Mouse (Mus musculus) small intestine, adult 2 months (tissue): ENCODE measurements around the gene Atxn10.

ENCODE experiments used
- CTCF ChIP-seq: fragments of 200-500 bp; IDR thresholded peaks from 2 replicates; pipeline ENCODE4 v1.5.1; 2012; ENCODE audit warnings: low read depth, mild to moderate bottlenecking, control low read depth, inconsistent platforms, low read length, moderate library complexity, mixed read lengths; ENCODE audit not compliant: insufficient replicate concordance, insufficient read length; ENCODE audit errors: extremely low read depth
- POLR2A ChIP-seq: fragments of 200-500 bp; IDR thresholded peaks from 2 replicates; pipeline ENCODE4 v1.6.1; 2012; ENCODE audit warnings: low read depth, mild to moderate bottlenecking, control low read depth, inconsistent platforms, low read length, moderate library complexity

DNA sequence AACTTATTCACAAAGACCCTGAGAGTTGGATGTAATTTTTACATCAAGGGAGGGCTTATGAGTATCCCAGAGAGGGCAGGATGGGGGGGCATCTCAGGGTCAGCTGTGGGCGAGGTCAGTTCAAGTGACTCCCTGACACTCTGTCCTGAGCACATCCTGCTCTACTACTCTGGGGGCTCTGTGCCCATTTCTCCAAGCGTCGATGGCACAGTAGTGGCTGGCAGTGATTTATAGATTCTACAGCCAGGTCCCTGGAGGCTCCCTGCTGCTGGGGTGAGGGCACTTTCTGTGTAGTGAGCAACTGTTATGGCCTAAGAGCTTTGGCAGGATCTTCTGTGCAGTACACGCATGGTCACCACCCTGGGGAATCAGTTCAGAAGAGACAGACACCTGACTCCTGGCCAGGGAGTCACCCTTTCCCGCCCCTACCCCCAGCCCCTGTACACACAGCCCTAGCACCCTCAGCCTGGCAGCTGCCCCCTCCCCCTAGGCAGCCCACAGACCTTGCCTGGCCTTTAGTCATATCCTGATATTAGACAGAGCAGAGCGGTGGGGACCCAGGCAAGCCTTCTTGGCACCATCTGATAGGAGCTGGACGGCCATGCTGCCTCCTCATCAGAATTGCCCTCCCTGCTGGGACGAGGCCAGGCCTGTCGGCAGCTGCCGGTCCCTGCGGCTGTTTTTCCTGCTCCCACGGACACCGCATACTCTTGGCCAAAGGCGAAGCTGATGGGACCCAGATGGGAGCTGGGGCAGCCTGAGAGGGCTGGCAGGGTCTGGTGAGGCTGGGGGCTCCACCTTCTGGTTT lies 169.3 kb downstream of the Atxn10 start:
- no peak for TF ChIP-seq CTCF
- no peak for TF ChIP-seq POLR2A
